Mouse (Mus musculus) left cerebral cortex, adult 11 months (tissue): Measurements from ENCODE around the gene Gse1.

Source experiments
- DNase-seq: peaks from one replicate; pipeline ENCODE4 v3.0.0; 2022; ENCODE audit warnings: low spot score

Gse1 gene

DNA sequence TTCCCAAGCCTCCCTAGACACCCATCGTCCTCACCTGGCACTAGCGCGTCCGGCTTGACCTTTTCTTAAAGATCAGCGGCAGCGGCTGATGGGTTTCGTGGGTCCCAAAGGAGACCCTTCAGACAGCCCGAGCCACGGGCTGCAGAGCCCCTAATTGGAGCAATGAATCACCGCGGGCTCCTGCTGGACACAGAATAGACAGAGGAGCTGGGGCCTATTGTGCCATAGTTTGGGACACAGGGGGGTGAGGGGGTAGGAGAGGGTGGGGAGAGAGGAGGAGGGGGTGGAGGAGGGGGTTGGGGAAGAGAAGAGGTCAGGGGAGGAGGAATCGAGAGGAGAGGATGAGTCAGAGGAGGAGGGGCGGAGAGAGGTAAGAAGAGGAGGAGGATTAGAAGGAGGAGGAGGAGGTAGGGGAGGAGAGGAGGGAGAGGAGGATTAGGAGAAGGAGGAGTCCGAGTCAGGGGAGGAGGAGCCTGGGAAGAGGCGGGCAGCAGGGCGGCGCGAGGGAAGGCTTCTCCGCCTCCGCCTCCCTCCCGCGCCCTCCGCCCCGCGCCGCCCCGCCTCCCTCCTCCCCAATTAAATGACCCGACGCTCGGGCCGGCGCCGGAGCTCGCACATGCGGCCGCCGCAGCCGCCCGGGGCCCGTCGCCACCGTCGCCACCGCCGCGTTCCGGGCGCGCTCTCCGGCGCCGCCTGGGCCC, at the start of gene Gse1:
Gene Gse1, plus strand, starts transcription at position 566 of the 701 bp plus-strand sequence.
- peak; percentile 70 for DNase-seq

GRCm38 (mm10) chr8:120179027-120179431, 49.2 kb upstream of the Gse1 start:
- peak; percentile 83 for DNase-seq

DNA sequence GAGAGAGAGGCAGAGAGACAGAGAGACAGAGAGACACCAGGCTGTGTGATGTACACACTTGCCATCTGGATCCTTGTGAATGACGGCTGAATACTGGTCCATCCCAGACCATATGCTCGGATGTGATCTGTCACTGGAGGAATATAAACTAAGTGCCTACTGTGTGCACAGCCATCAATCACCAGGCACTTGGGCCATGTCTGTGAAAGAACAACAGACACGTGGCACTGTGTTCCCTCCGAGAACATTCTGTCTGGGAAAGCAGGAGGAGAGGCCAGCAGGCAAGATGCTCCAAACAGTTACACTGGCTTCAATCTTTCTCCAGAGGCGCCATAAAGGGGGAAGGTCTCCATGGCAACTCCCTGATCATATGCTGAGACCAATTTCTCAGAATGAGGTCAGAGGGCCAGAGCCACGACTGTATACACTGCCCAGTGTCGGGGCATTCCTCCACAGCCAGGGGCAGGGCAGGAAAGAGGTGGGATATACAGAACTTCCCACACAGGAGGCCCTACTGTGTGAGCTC, 47.7 kb upstream of the Gse1 start:
- no peak for DNase-seq

- no peak for DNase-seq
These were observed 47.0 kb upstream of the Gse1 start for GRCm38 (mm10) chr8:120181274-120181673.

DNA sequence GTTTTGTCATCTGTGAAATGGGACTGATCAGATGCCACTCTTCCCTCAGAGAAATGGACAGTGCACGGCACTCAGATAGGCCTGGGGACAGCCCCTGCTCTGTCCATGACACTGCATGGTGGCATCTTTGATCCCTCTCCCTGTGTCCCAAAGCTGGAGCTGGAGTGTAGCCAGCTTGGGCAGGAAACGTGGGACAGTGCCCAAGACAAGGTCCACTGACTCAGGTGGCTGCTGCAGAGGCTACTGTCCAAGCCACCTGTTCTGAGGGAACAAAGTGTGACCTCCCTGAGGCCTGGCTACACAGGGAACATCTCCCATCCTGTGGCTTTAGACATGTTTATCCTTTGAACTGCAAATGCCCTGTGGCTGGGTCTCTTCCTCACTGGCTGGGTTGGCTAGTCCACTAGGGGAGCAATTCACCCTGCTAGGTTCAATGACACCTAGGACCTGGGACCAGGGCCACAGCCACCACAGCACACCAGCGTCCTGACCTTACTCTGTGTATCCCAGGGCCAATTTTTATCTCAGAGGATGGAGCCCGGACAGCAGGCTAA, 46.3 kb upstream of the Gse1 start:
- no peak for DNase-seq

- no peak for DNase-seq
These were observed 43.9 kb upstream of the Gse1 start for GRCm38 (mm10) chr8:120184366-120184765.

DNA sequence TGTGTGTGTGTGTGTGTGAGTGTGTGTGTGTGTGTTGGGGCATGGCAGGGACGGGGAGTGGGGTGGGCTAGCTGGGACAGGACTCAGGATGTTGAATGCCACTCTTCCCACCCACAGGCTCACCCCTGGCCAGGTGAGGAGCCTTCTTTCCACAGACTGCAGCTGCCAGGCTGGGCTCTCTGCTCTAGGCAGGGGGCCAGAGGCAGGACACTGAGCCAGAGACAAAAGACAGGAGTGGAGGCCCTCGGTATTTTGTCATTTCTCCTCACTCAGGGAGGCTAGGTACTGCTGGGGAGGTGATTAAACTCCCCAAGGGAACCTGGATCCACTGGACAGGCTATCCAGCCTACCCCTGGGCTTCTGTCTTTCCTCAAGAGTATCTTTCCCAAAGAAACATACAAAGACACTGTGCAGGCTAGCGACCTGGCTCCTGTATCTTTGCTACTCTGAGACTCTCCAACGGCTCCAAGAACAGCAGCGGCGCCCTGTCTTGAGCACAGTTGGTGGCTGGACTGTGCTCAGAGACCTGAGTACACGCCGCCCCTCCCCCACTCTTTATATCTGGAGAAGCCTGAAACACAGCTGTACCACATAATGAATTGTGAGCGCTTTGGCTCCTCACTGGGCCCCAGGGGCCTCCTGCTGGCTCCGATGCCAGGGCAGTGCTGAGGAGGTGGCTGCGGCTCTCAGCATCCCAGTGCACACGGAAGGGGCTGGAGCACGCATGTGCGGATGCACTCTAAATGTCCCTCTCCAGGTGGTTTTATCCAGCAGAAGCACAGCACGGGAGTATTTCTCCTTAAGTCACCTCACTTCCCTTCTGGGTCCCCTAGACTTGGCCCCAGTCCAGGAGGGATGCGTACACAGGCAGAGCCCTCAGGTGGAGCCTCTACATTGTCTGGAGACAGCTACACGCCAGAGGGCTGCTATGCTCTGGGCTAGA, 43.1 kb upstream of the Gse1 start:
- DNase-seq = no peak

DNA sequence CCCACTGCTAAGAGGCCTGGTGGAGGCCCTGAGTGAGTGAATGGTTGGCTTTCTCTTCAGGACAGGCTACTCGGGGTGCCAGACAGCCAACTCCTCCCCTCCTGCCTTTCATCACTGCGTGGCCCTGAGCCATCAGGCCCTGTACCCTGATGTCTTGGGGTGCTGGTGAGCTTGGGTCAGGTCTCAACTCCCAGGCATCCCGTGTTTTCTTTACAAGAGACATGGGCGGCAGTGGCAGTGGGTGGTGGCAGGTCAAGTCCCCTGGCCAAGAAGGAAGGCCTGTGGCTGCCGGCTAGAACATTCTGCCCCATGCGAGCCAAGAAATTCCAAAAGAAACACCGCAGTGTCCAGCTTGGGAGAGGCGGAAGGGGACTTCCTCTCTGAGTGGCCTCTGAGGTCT, 41.8 kb upstream of the Gse1 start:
- no peak for DNase-seq

DNA sequence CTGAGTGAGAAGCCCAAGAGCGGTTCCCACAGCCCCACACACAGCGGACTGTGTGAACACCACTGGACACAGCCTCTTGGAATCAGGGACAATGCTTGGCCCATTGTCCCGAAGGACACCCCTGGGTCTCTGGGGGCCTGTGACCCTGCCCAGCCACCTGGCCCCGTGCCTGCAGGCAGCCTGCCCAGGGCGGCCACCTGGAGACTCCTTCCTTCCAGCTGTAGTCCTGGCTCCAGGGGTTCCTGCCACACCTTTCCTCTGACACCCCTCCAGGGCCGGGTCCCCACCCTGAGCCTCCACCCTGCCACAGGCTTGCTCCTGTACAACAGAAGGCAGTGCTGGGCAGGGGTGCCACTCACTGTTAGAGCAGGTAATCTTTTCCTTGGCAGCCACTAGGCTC, 39.7 kb upstream of the Gse1 start:
- DNase-seq = no peak

GRCm38 (mm10) chr8:120189440-120189839, 38.8 kb upstream of the Gse1 start:
- DNase-seq = no peak

- no peak for DNase-seq
These were observed 38.0 kb upstream of the Gse1 start for GRCm38 (mm10) chr8:120190107-120190809.

DNA sequence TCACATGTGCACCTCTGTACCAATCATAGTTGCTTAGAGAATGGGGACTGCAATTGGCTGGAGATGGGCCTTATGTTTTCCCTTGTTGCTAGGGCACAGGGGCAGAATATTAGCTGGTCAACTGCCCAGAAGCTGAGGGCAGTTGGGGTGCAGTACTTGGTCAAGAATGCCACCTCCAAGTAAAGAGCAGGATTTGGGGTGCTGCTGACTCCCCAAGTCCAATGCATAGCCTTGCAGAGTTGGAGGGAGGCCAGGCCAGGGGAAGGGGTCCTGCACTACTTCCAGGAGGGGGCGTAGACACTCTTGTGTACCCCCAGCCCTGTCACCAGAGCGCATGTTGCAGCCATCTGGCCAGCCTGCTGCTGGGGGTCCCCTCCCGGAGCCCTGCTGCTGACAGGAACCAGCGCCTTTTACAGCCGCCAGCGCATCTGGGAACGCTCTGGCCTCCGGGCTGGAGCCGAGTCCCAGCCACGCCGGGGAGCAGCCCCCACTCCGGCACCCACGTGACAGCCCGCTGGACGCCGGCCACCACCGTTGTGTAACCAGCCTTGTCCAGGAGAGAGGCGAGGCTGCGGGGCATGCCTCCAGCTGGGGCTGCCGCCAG, 37.3 kb upstream of the Gse1 start:
- DNase-seq = peak; percentile 79

GRCm38 (mm10) chr8:120191633-120192032, 36.6 kb upstream of the Gse1 start:
- DNase-seq = no peak

DNA sequence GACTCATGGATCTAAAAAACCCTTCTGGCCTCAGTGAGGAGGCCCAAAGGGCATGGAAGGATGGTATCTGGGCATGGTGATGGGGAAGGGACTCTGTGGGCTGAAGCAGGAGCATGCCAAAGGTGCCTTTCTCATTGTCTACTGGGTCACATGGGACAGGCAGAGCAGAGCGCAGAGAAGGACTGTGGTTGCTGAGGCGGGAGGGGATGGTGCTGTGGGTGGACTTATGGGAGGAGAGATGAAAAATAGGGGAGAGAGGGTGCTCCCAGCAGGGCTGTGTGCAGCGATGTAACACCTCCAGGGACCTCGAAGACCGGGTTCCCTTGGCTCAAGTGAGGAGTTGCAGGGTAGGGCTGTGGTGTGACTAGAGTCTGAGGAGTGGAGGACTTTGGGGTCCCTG, 36.1 kb upstream of the Gse1 start:
- no peak for DNase-seq

DNA sequence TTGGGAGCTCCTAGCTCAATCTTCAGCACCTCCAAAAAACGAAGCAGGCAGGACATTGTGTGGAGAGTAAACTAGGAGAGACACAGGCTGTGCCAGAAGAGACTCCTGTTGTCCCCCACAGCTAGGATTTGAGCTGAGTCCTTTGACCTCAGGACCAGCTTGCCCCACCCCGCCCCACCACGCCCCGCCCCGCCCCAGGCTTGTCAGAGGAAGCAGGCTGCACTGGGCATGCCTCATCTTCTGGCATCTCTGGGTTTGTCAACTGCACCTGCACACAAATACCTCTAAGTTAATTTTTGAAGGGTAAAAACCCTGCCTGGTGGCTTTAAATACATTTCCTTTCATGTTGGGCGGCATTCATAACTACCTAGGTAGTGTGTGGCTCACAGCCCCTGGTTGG, 26.9 kb upstream of the Gse1 start:
- no peak for DNase-seq

- DNase-seq = no peak
These were observed 25.7 kb upstream of the Gse1 start for GRCm38 (mm10) chr8:120202546-120202945.

DNA sequence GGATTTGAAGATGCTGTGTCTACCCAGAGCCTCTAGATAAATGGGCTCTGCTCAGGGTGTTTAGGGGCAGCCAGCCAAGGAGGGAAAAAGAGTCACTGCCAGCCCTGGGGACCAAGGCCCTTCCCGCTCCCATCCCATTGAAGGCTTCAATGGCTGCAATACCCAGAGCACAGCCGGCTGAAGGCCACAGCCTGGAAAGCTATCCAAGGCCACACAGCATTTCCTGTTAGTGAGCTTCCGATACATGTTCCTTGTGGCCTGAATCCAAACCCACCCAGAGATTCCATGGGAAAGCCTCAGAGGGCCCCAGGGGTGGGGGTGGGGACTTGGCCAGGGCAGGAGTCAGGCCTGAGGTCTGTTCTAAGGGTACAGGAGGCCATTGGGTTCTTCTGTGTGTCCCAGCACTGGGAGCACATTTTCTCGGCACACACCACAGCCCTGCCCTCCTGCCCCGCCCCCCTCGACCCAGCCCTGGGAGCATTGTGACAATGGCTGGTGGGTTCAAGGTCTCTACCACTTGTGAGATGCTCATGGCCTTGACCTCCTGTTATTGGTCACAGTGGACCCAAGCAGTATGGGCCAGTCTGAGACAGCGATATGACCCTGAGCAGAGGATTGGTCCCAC, 23.4 kb upstream of the Gse1 start:
- DNase-seq = no peak

- no peak for DNase-seq
These were observed 22.3 kb upstream of the Gse1 start for GRCm38 (mm10) chr8:120205916-120206315.

GRCm38 (mm10) chr8:120207364-120207763, 20.9 kb upstream of the Gse1 start:
- DNase-seq = no peak

DNA sequence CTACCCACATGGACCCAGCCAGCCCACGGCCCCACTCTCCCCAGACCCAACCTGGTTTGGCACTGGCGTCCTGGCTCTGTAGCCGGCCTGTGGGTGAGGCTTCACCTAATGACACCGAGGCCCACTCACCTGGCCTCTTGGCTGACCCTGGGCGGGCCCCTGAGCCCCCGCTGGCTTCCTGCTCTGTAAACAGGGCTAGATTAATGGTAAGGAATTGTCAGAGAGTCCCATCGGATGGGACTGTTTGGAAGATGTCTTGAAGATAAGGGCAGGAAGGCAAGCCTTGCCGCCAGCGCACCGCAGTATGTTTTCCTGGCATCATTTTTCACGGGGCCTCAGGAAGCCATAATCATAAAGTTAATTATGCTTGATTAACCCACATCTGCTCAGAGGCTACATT, 20.1 kb upstream of the Gse1 start:
- DNase-seq = no peak

DNA sequence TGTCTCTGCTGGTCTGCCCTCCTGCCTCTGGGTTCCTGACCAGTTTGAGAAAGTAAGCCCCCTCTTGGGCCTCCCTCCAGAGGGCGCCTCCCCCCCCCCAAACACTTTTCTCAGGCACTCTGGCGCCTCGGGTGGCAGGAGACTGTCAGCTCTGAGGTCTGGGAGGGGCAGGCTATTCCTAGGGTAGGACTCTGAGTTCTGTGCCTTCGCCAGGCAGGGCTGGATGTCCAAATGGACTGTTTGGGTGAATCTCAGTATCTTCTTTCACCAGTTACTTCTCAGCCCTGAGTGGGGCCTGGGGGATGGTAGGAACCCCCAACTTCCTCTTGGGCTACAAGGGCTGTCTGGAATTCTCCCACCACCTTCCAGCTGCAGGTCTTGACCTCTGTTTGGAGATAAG, 16.9 kb upstream of the Gse1 start:
- DNase-seq = no peak
